Mouse (Mus musculus): ENCODE data around the gene Lyzl4.
"Not testable (repeated sequence)": the region's sequence is repeated elsewhere in the genome, so short reads cannot be mapped to it uniquely, and the experiment has no call there.

- TF ChIP-seq FLI1 (IDR thresholded peaks at IDR 0.05; ENCODE audit: low read length); GATA1 (IDR thresholded peaks at IDR 0.05; ENCODE audit: borderline replicate concordance, low read length): not testable (repeated sequence)
Observed at GRCm38 (mm10) chr9:121593768-121594167, 48.1 kb downstream of the Lyzl4 start.
